Mouse (Mus musculus) heart, adult 2 months (tissue): ENCODE data around the gene Arpc4.
A peak's percentile ranks its signal among the peaks of the same experiment; 100 is the strongest.
"Not testable (repeated sequence)": the region's sequence is repeated elsewhere in the genome, so short reads cannot be mapped to it uniquely, and the experiment has no call there.

Source experiments
- CTCF ChIP-seq: fragments of 200-600 bp; IDR thresholded peaks from 2 replicates; pipeline ENCODE4 v1.8.1; 2022; ENCODE audit warnings: antibody characterized with exemption, mild to moderate bottlenecking, moderate library complexity
- EP300 ChIP-seq: fragments of 200-500 bp; IDR thresholded peaks from 2 replicates; pipeline ENCODE4 v1.6.1; 2011; ENCODE audit warnings: low read depth, low read length, control low read depth; ENCODE audit not compliant: insufficient read depth
- POLR2A ChIP-seq: fragments of 200-500 bp; IDR thresholded peaks from 2 replicates; pipeline ENCODE4 v1.6.1; 2011; ENCODE audit warnings: mild to moderate bottlenecking, low read depth, low read length, control low read depth; ENCODE audit not compliant: insufficient read depth

GRCm38 (mm10) chr6:113332734-113333133, 45.2 kb upstream of the Arpc4 start:
- peak; percentile 42 for TF ChIP-seq CTCF
- TF ChIP-seq EP300, POLR2A: not testable (repeated sequence)
